Mouse (Mus musculus) left cerebral cortex, postnatal 36 days (tissue): ENCODE measurements around the gene Olfr366. TPM values are rescaled to one million over a fixed set of nuclear protein-coding genes. Genes with fewer than 3 reads are reported as not detected.
"Not testable (repeated sequence)": the region's sequence is repeated elsewhere in the genome, so short reads cannot be mapped to it uniquely, and the experiment has no call there.

ENCODE experiments used
- DNase-seq, 2 experiments: peaks; one replicate each; pipeline ENCODE4 v3.0.0; 2021 to 2022; ENCODE audit warnings: low spot score in 2 of 2, mixed read lengths in 1 of 2
- intact Hi-C: fragments of 180-260 bp; cut with DNase I; formaldehyde crosslinking; loops from one replicate; pipeline ENCODE4 v1.15.1; 2025
- total RNA-seq, 2 experiments: library from RNA; stranded (reverse); gene quantifications; 2 replicates each; pipeline ENCODE4 v1.2.3; 2021

Gene Olfr366
- not detected for total RNA-seq

DNA sequence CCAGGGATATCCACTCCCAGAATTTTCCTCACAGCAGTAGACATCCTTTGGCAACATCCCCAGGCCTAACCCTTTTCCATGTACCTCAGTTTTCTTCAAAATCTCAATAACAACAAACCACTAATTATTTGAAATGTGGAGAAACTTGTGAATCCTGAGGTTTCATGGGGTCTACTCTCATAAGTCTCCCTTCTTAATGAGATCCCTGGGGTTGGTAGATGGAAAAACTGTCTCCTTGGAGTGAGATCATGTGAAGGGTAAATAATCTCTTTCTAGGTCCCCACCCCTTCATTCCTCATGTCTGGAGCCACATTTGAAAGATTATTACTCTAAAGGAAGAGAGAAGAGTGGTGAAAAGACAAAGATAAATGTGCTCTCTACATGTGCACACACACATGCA, at the start of gene Olfr366:
TSS of gene Olfr366 (plus strand) at position 301 of the 400 bp plus-strand sequence.
- DNase-seq: no peak
- intact Hi-C loops: no loop called here

GRCm38 (mm10) chr2:37187898-37188297, 23.5 kb upstream of the Olfr366 start, which contains the start of gene Olfr365:
Olfr365 (plus strand) TSS chr2:37188198.
- DNase-seq: no peak
- intact Hi-C loops: no loop called here

GRCm38 (mm10) chr2:37261781-37262180, 50.4 kb downstream of the Olfr366 start:
- DNase-seq, intact Hi-C loops: not testable (repeated sequence)

Other genes with a start within 250 kb of the Olfr366 start
- gene Olfr357, start 217.7 kb upstream of the Olfr366 start, total RNA-seq: not detected
- gene Olfr358, start 202.2 kb upstream of the Olfr366 start, total RNA-seq: not detected
- not detected for gene Olfr360, start 145.8 kb upstream of the Olfr366 start, total RNA-seq
- not detected for gene Olfr361, start 122.3 kb upstream of the Olfr366 start, total RNA-seq
- not detected for gene Olfr362, start 93.7 kb upstream of the Olfr366 start, total RNA-seq
- not detected for gene Olfr364-ps1, start 72.3 kb upstream of the Olfr366 start, total RNA-seq
- not detected for gene Olfr365, start 23.4 kb upstream of the Olfr366 start, total RNA-seq
- gene Olfr368, start 114.9 kb downstream of the Olfr366 start, total RNA-seq: not detected
- 10 to 100 TPM; 26.9 to 27.5 TPM for gene Pdcl, start 147.8 kb downstream of the Olfr366 start, total RNA-seq
- gene Rc3h2, start 211.3 kb downstream of the Olfr366 start, total RNA-seq: 10 to 100 TPM; 82.2 to 92.0 TPM
- 10 to 100 TPM in 1 of 2 experiments, 1 to 10 TPM in 1; 7.8 to 13.3 TPM for gene Zbtb26, start 231.6 kb downstream of the Olfr366 start, total RNA-seq
- gene Zbtb6, start 231.6 kb downstream of the Olfr366 start, total RNA-seq: 10 to 100 TPM; 13.5 to 14.7 TPM
- gene Rabgap1, start 231.7 kb downstream of the Olfr366 start, total RNA-seq: 10 to 100 TPM; 89.5 to 97.3 TPM